Mouse (Mus musculus) heart, embryonic 11.5 days (tissue): ENCODE data around the gene Dnajc14. TPM values are rescaled to one million over a fixed set of nuclear protein-coding genes. Genes with fewer than 3 reads are reported as not detected.

Source experiments
- ATAC-seq: fragments of 200-750 bp; cut with Nextera tagmentation; replicated peaks from 2 replicates; pipeline ENCODE4 v1.8.0; 2017; ENCODE audit warnings: moderate library complexity; ENCODE audit not compliant: insufficient number of reproducible peaks, low FRiP score, low TSS enrichment
- H3K27ac ChIP-seq: fragments of 300-500 bp; sonication (generic); 2 replicates; pipeline ENCODE4 v1.5.1; 2014; ENCODE audit warnings: mild to moderate bottlenecking, low read depth, low read length
- H3K27me3 ChIP-seq: fragments of 300-500 bp; sonication (generic); 2 replicates; pipeline ENCODE4 v1.6.1; 2014; ENCODE audit warnings: mild to moderate bottlenecking, low read length, mixed read lengths; ENCODE audit not compliant: control insufficient read depth, insufficient read depth
- H3K36me3 ChIP-seq: fragments of 300-500 bp; sonication (generic); 2 replicates; pipeline ENCODE4 v1.6.1; 2014; ENCODE audit warnings: mild to moderate bottlenecking, low read length, moderate library complexity, mixed read lengths; ENCODE audit not compliant: control insufficient read depth, insufficient read depth
- H3K4me1 ChIP-seq: fragments of 300-500 bp; sonication (generic); 2 replicates; pipeline ENCODE4 v1.6.1; 2014; ENCODE audit warnings: low read length; ENCODE audit not compliant: control insufficient read depth, insufficient read depth
- H3K4me2 ChIP-seq: fragments of 300-500 bp; sonication (generic); 2 replicates; pipeline ENCODE4 v1.6.1; 2014; ENCODE audit warnings: mild to moderate bottlenecking, moderate library complexity
- H3K4me3 ChIP-seq: fragments of 300-500 bp; sonication (generic); 2 replicates; pipeline ENCODE4 v1.5.1; 2014; ENCODE audit warnings: low read depth, low read length
- H3K9ac ChIP-seq: fragments of 300-500 bp; sonication (generic); 2 replicates; pipeline ENCODE4 v1.6.1; 2014; ENCODE audit warnings: mild to moderate bottlenecking, low read depth, low read length, moderate library complexity
- H3K9me3 ChIP-seq: fragments of 300-500 bp; sonication (generic); replicated peaks from 2 replicates; pipeline ENCODE4 v1.6.1; 2016; ENCODE audit warnings: low read length; ENCODE audit not compliant: control insufficient read depth
- WGBS: fragments of 180-500 bp; shearing (Covaris S2); extraction: QIAGEN DNeasy Blood & Tissue Kit; methylation state at CpG from one replicate; pipeline ENCODE4 v1.1.7; 2014; ENCODE audit not compliant: insufficient replicate concordance; 5-methylcytosine and 5-hydroxymethylcytosine counted together
- polyA plus RNA-seq: library from polyadenylated mRNA; unstranded; fragments of >200 nt; fragmentation: Nextera tagmentation; extraction: Ambion mirVana; gene quantifications from 2 replicates; pipeline ENCODE4 v1.2.1, GENCODE M21; 2014

Gene Dnajc14
- polyA plus RNA-seq = 28.7 and 37.0 TPM in 2 replicates

GRCm38 (mm10) chr10:128803771-128804270, at the start of gene Dnajc14:
TSS of gene Dnajc14 (plus strand) at chr10:128804062.
- H3K27ac ChIP-seq = peak within 1 kb of the TSS; percentile 98
- H3K27me3 ChIP-seq = no peaks in the 10 kb centered on the region
- ATAC-seq = 0 out of 2 replicates have a peak, but pooled peaks have one; percentile 23
- WGBS = under 1% methylated on average over 14 of the region's 14 CpGs
- H3K36me3 ChIP-seq = 0 out of 2 replicates have a peak, but pooled peaks cover 3% of the 10 kb centered on the region
- peak within 1 kb of the TSS; percentile 87 for H3K4me3 ChIP-seq
- H3K9ac ChIP-seq = peak within 1 kb of the TSS; percentile 94
- H3K9me3 ChIP-seq = no peaks in the 10 kb centered on the region
- peak within 1 kb of the TSS; percentile 70 for H3K4me2 ChIP-seq
- peaks cover 24% of the 10 kb centered on the region for H3K4me1 ChIP-seq

DNA sequence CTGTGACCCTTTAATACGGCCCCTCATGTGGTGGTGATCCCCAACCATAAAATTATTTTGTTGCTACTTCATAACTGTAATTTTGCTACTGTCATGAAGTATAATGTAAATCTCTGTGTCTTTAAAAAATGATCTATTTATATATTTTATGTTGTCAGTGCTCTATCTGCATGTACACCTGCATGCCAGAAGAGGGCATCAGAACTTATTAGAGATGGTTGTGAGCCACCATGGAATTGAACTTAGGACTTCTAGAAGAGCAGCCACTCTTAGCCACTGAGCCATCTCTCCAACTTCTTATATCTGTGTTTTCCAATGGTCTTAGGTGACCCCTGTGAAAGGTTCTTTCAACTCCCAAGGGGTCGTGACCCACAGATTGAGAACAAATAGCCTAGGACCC, 31.0 kb upstream of the Dnajc14 start:
- Histone ChIP-seq H3K27me3 (no peaks in the 10 kb centered on the region), H3K9me3 (no peaks in the 10 kb centered on the region), H3K9ac (no peak overlapping the region), H3K4me3 (no peak overlapping the region), H3K27ac (no peak overlapping the region), H3K36me3 (no peaks in the 10 kb centered on the region), H3K4me2 (no peak overlapping the region), H3K4me1 (no peaks in the 10 kb centered on the region)
- 60% methylated on average over 2 of the region's 2 CpGs for WGBS
- ATAC-seq = no peak

DNA sequence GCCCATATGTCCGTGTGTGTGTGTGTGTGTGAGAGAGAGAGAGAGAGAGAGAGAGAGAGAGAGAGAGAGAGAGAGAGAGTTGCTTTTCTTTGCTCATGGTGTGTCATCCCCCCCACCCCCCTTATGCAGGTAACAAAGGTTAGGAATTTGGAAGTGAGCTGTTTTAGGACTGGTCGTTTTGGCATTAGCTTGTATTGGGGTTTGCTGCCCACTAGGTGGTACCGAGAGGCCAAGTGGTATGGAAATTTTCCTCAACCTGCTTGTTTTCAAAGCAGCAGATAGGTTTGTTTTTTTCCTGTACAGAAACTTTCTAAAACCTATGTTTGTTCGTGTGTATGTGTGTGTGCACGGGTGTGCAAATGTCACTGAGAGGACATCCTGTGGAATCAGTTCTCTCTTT, 30.2 kb upstream of the Dnajc14 start:
- no peak for ATAC-seq
- no peak overlapping the region for H3K4me3 ChIP-seq
- no peak overlapping the region for H3K27ac ChIP-seq
- H3K36me3 ChIP-seq = no peaks in the 10 kb centered on the region
- H3K9ac ChIP-seq = no peak overlapping the region
- no peaks in the 10 kb centered on the region for H3K27me3 ChIP-seq
- WGBS = 16% methylated on average over 5 of the region's 5 CpGs
- no peak overlapping the region for H3K4me2 ChIP-seq
- H3K9me3 ChIP-seq = no peaks in the 10 kb centered on the region
- no peaks in the 10 kb centered on the region for H3K4me1 ChIP-seq

DNA sequence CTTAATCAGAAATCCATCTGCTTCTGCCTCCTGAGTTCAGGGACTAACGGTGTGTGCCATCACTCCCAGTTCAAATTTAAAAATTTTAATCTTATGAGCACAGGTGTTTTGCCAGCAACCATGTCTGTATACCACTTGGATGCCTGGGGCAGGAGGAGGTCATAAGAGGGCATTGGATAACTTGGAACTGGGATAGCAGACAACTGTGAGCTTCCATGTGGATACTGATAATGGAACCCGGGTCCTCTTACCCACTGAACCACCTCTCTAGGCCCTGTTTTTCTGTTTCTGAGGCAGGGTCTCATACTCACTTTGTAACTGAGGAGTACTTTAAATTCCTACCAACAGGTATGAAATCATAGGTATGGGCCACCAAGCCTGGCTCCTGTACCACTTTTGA, 25.4 kb upstream of the Dnajc14 start:
- Histone ChIP-seq H3K4me2 (no peak overlapping the region), H3K9ac (no peak overlapping the region)
- 81% methylated on average over 2 of the region's 2 CpGs for WGBS

GRCm38 (mm10) chr10:128779011-128779795, 24.7 kb upstream of the Dnajc14 start:
- no peak overlapping the region for H3K4me3 ChIP-seq
- H3K9ac ChIP-seq = no peak overlapping the region
- peak overlapping the region; percentile 92 for H3K27ac ChIP-seq
- peak overlapping the region; percentile 22; the same call in 1 of the 2 replicates for H3K4me2 ChIP-seq
- H3K9me3 ChIP-seq = peaks cover 3% of the 10 kb centered on the region; the same call in 1 of the 2 replicates
- no peaks in the 10 kb centered on the region for H3K36me3 ChIP-seq
- H3K27me3 ChIP-seq = no peaks in the 10 kb centered on the region
- 30% methylated on average over 8 of the region's 8 CpGs for WGBS
- ATAC-seq = peak; percentile 86
- H3K4me1 ChIP-seq = no peaks in the 10 kb centered on the region

More for the DNA sequence above, 25.4 kb upstream of the Dnajc14 start:
- ATAC-seq = no peak
- Histone ChIP-seq H3K36me3 (no peaks in the 10 kb centered on the region), H3K4me3 (no peak overlapping the region), H3K27ac (peak overlapping the region; percentile 92; the same call in 1 of the 2 replicates), H3K9me3 (no peaks in the 10 kb centered on the region), H3K27me3 (no peaks in the 10 kb centered on the region), H3K4me1 (no peaks in the 10 kb centered on the region)

DNA sequence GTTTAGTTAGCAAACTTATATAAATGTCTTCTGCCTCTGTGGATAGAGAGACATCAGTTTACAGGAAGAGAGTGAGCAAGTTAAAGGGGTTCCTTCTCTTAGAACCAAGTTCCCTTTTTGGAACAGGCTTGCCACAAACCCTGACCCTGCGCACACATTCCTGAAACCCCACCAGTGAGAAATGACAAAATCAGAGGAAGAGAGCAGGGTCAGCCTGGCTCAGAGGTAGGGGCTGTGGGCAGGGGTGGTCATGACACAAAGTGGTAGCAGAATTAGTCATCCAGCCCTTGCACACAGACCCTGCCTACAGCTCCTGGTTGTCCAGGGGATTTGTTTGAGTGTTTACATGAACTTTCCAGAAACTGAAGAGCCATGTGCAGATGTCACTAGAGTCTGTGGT, 23.7 kb upstream of the Dnajc14 start:
- H3K9me3 ChIP-seq = peaks cover 3% of the 10 kb centered on the region; the same call in 1 of the 2 replicates
- no peak overlapping the region for H3K27ac ChIP-seq
- no peak for ATAC-seq
- H3K4me1 ChIP-seq = no peaks in the 10 kb centered on the region
- H3K4me2 ChIP-seq = no peak overlapping the region
- 86% methylated on average over 1 of the region's 1 CpGs for WGBS
- H3K4me3 ChIP-seq = no peak overlapping the region
- no peak overlapping the region for H3K9ac ChIP-seq
- H3K27me3 ChIP-seq = no peaks in the 10 kb centered on the region
- H3K36me3 ChIP-seq = no peaks in the 10 kb centered on the region

GRCm38 (mm10) chr10:128790398-128791124, 13.3 kb upstream of the Dnajc14 start, which contains the start of gene Mmp19:
TSS of gene Mmp19 (plus strand) at chr10:128790910.
- Histone ChIP-seq H3K4me2 (no peak within 1 kb of the TSS), H3K9me3 (no peaks in the 10 kb centered on the region), H3K9ac (no peak within 1 kb of the TSS), H3K27me3 (no peaks in the 10 kb centered on the region), H3K4me1 (no peaks in the 10 kb centered on the region), H3K27ac (no peak within 1 kb of the TSS), H3K4me3 (no peak within 1 kb of the TSS), H3K36me3 (no peaks in the 10 kb centered on the region)
- no peak for ATAC-seq
- 62% methylated on average over 7 of the region's 7 CpGs for WGBS

DNA sequence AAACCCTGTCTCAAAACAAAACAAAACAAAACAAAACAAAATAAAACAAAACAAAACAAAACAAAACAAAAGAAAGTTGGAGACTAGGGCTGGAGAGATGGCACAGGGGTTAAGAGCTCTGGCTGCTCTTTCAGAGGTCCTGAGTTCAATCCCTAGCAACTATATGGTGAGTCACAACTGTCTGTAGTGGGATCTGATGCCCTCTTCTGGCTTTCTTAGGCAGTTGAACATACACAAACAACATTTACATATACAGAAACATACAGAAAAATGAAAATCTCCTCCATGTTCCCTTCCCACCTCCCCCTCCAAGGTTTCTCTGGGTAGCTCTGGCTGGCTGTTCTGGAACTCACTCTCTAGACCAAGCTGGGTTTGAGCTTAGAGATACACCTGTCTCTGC, 11.8 kb upstream of the Dnajc14 start:
- Histone ChIP-seq H3K36me3 (no peaks in the 10 kb centered on the region), H3K4me1 (no peaks in the 10 kb centered on the region), H3K9me3 (no peaks in the 10 kb centered on the region), H3K9ac (no peak overlapping the region), H3K27me3 (no peaks in the 10 kb centered on the region), H3K4me3 (no peak overlapping the region), H3K4me2 (no peak overlapping the region), H3K27ac (no peak overlapping the region)
- no peak for ATAC-seq
